Comparison of ENCODE assay signal across 19 mouse cellular contexts in the genomic region with DNA sequence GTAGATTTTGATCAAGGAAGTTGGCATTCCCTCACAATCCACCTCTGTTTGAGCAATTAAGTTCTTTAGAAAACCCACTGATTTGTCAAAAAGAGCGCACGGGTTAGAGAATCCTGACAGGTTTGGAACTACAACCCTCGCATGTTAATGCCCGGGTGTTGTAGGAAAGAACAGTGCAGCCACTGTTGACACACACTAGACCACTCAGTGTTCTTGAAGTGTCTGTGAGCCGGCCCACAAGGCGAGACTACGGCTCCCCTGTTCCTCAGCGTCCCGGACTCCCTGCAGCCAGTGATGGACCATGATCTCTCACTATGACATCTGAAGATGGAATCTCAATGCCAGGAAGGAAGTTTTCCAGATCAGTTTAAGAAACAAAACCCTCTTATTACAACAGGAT. TPM values are rescaled to one million over a fixed set of nuclear protein-coding genes. Genes with fewer than 3 reads are reported as not detected.
DNase-seq lines count a peak whose midpoint lies in the region; ATAC-seq and TF ChIP-seq lines count a peak whose summit lies in the region.
"Had no signal": no experiment of that assay in that cellular context is flagged by ENCODE, and none has a peak within 500 bp of the region (broad histone marks: within the 10 kb centered on the region; RNA-seq: fewer than 3 reads in every experiment).

No protein-coding gene starts in this region.

- WGBS in heart, embryonic 11.5 days (ENCODE audit: insufficient replicate concordance) = 63% methylated on average over 9 of the region's 9 CpGs

- TF ChIP-seq CTCF in testis, adult 2 months (IDR thresholded peaks at IDR 0.05; ENCODE audit: control insufficient read depth, insufficient read depth, insufficient replicate concordance, low read depth, low read length) = no peak

- no peak overlapping the region for H3K9ac ChIP-seq in heart, embryonic 11.5 days (ENCODE audit: low read depth, low read length)
- H3K9ac ChIP-seq: heart, embryonic 15.5 days; liver, embryonic 12.5 days had no signal

- H3K4me1 ChIP-seq in testis, adult 2 months (ENCODE audit: control insufficient read depth, insufficient read depth, low read length) = no peaks in the 10 kb centered on the region; the same call in 1 of the 2 replicates
- H3K4me1 ChIP-seq in heart, embryonic 11.5 days (ENCODE audit: control insufficient read depth, insufficient read depth, low read length) = no peaks in the 10 kb centered on the region
- H3K4me1 ChIP-seq: heart, embryonic 15.5 days; liver, embryonic 12.5 days had no signal

- no peaks in the 10 kb centered on the region for H3K27me3 ChIP-seq in testis, adult 2 months (ENCODE audit: control insufficient read depth, insufficient read depth, low read length)
- H3K27me3 ChIP-seq in heart, embryonic 11.5 days (ENCODE audit: control insufficient read depth, insufficient read depth, low read length) = no peaks in the 10 kb centered on the region
- H3K27me3 ChIP-seq: liver, embryonic 12.5 days had no signal

- no peak for TF ChIP-seq POLR2A in testis, adult 2 months (IDR thresholded peaks at IDR 0.05; ENCODE audit: control insufficient read depth, low read depth, low read length)

- peak overlapping the region; percentile 24; the same call in 1 of the 2 replicates for H3K27ac ChIP-seq in testis, adult 2 months (ENCODE audit: control insufficient read depth, insufficient read depth, low read depth, low read length)
- no peak overlapping the region for H3K27ac ChIP-seq in heart, embryonic 11.5 days (ENCODE audit: low read depth, low read length)
- H3K27ac ChIP-seq: heart, embryonic 15.5 days; hindbrain, embryonic 10.5 days; limb, embryonic 10.5 days; liver, embryonic 12.5 days; stomach, postnatal 0 days had no signal

- no peak overlapping the region for H3K4me2 ChIP-seq in heart, embryonic 11.5 days
- H3K4me2 ChIP-seq: heart, embryonic 15.5 days; liver, embryonic 12.5 days had no signal

- peak; percentile 24 to 30 for DNase-seq in frontal cortex, postnatal 10 days (ENCODE audit: low spot score in 2 of 2)
- DNase-seq in left cerebral cortex, postnatal 10 days (ENCODE audit: extremely low spot score in 1 of 2, low spot score in 2 of 2) = peak; percentile 45 to 46
- no peak for DNase-seq in left cerebral cortex, adult 8-10 months (ENCODE audit: low spot score in 2 of 2)
- no peak for DNase-seq in testis, postnatal 14 days (ENCODE audit: low spot score)
- DNase-seq: cerebellum, adult 11 months; cerebellum, postnatal 36 days; kidney, adult 18-20 months; kidney, postnatal 25 days; right cerebral cortex, adult 18-20 months; thymus, postnatal 36 days had no signal

- no peaks in the 10 kb centered on the region for H3K36me3 ChIP-seq in testis, adult 2 months (ENCODE audit: control insufficient read depth, insufficient read depth, low read length)
- H3K36me3 ChIP-seq in heart, embryonic 11.5 days (ENCODE audit: control insufficient read depth, insufficient read depth, low read length) = no peaks in the 10 kb centered on the region
- H3K36me3 ChIP-seq: heart, embryonic 15.5 days; hindbrain, embryonic 10.5 days; limb, embryonic 10.5 days; liver, embryonic 12.5 days had no signal

- H3K4me3 ChIP-seq in testis, adult 2 months (ENCODE audit: control insufficient read depth, low read depth, low read length) = no peak overlapping the region
- no peak overlapping the region for H3K4me3 ChIP-seq in heart, embryonic 11.5 days (ENCODE audit: low read depth, low read length)
- H3K4me3 ChIP-seq: heart, embryonic 15.5 days; hindbrain, embryonic 10.5 days; limb, embryonic 10.5 days; liver, embryonic 12.5 days had no signal

- no peaks in the 10 kb centered on the region; the same call in 1 of the 2 replicates for H3K9me3 ChIP-seq in heart, embryonic 11.5 days (replicated peaks; ENCODE audit: control insufficient read depth, low read length)
- H3K9me3 ChIP-seq: heart, embryonic 15.5 days; limb, embryonic 10.5 days; liver, embryonic 12.5 days had no signal

- intact Hi-C loops in left cerebral cortex, postnatal 10 days (cut with DNase I) = no loop called here

- no peak; the same call in 1 of the 2 replicates for ATAC-seq in frontal cortex, adult (ENCODE audit: low TSS enrichment)
- no peak for ATAC-seq in heart, embryonic 11.5 days (replicated peaks; ENCODE audit: insufficient number of reproducible peaks, low FRiP score, low TSS enrichment)
- ATAC-seq: liver, embryonic 12.5 days had no signal

RNA-seq across cellular contexts. Expression of a gene that starts 17.9 kb away (rescaled TPM):
- total RNA-seq in left cerebral cortex, postnatal 10 days (2021) = 10 to 100 TPM; 30.6 to 32.6 TPM
- 10 to 100 TPM; 20.0 to 21.9 (median 21.1) TPM for total RNA-seq in left cerebral cortex, adult 8-10 months (2022)
- polyA plus RNA-seq in testis, adult 2 months (2012; rRNA removed) = 1.7 and 1.8 TPM in 2 replicates
- polyA plus RNA-seq in heart, embryonic 11.5 days (2014; fragmentation: Nextera tagmentation; extraction: Ambion mirVana) = 0.56 and 0.70 TPM in 2 replicates
- total RNA-seq: megakaryocyte, adult 5-6 weeks had no signal

Comparison
In these comparisons a context has a peak if more than half of its experiments do, and no peak if none do; other contexts are left out.
1. DNase-seq: peak in frontal cortex, postnatal 10 days (2 of 2) and left cerebral cortex, postnatal 10 days (2 of 2); none in left cerebral cortex, adult 8-10 months (0 of 2) and testis, postnatal 14 days (single experiment).